Mouse (Mus musculus) CD4-positive naive resting alpha-beta T cell, adult 76 days (primary cell): ENCODE measurements around the gene Gm14124. TPM values are rescaled to one million over a fixed set of nuclear protein-coding genes. Genes with fewer than 3 reads are reported as not detected.

Experiments
- total RNA-seq: library from RNA; stranded (reverse); gene quantifications from one replicate; pipeline ENCODE4 v1.2.4, GENCODE M21; 2023

Gm14124 gene
- not detected for total RNA-seq

GRCm38 (mm10) chr2:150257291-150257690 lies at the start of gene Gm14124:
TSS of gene Gm14124 (plus strand) at chr2:150257517.

GRCm38 (mm10) chr2:150217600-150218362 lies 39.5 kb upstream of the Gm14124 start, which contains the start of gene Zfp937:
TSS of gene Zfp937 (plus strand) at chr2:150218073.

GRCm38 (mm10) chr2:150255491-150255890 lies 1.8 kb upstream of the Gm14124 start, which contains the start of gene Gm21994:
TSS of gene Gm21994 (minus strand) at chr2:150255591.

Other genes with a start within 250 kb of the Gm14124 start
- 4.7 TPM for gene Zfp120, start 120.8 kb upstream of the Gm14124 start, total RNA-seq
- gene Gm10770, start 77.8 kb upstream of the Gm14124 start, total RNA-seq, result not detected
- not detected for gene Gm14139, start 75.8 kb upstream of the Gm14124 start, total RNA-seq
- 3.5 TPM for gene Zfp937, start 39.4 kb upstream of the Gm14124 start, total RNA-seq
- 6.2 TPM for gene Gm21994, start 1.9 kb upstream of the Gm14124 start, total RNA-seq
- gene Gm10130, start 66.2 kb downstream of the Gm14124 start, total RNA-seq, result 3.5 TPM
- 4.3 TPM for gene 3300002I08Rik, start 105.2 kb downstream of the Gm14124 start, total RNA-seq
- gene Zfp442, start 194.0 kb downstream of the Gm14124 start, total RNA-seq, result 2.7 TPM
- gene Zfp345, start 227.6 kb downstream of the Gm14124 start, total RNA-seq, result 0.53 TPM